Mouse (Mus musculus) brain, adult 2 months (tissue): ENCODE results near the gene 2310022B05Rik.

Source experiments
- DNase-seq: peaks from one replicate; pipeline ENCODE4 v3.0.0; 2011; ENCODE audit warnings: low read depth, low spot score

2310022B05Rik gene

GRCm38 (mm10) chr8:124608239-124608971 is 54.8 kb downstream of the 2310022B05Rik start:
- peak; percentile 66 for DNase-seq

GRCm38 (mm10) chr8:124604066-124604465 is 59.1 kb downstream of the 2310022B05Rik start:
- DNase-seq: no peak

GRCm38 (mm10) chr8:124589393-124589792 is 73.8 kb downstream of the 2310022B05Rik start:
- no peak for DNase-seq

GRCm38 (mm10) chr8:124586556-124586955 is 76.6 kb downstream of the 2310022B05Rik start:
- no peak for DNase-seq
